Mouse (Mus musculus): Measurements from ENCODE around the gene Mpst. TPM values are rescaled to one million over a fixed set of nuclear protein-coding genes. Genes with fewer than 3 reads are reported as not detected.

Gene Mpst
- polyA plus RNA-seq, 1 experiment from 2014 or later: 2.3 TPM

GRCm38 (mm10) chr15:78378556-78378955 lies 27.7 kb upstream of the Mpst start:
- Histone ChIP-seq H3K9me3 (ENCODE audit: control insufficient read depth, low read length) (no peaks in the 10 kb centered on the region), H3K27me3 (ENCODE audit: control insufficient read depth, insufficient read depth, low read length) (no peaks in the 10 kb centered on the region), H3K36me3 (ENCODE audit: control insufficient read depth, insufficient read depth, low read length) (no peaks in the 10 kb centered on the region), H3K4me1 (ENCODE audit: control insufficient read depth, insufficient read depth, low read length) (no peaks in the 10 kb centered on the region), H3K9ac (ENCODE audit: low read length) (no peak overlapping the region), H3K4me3 (ENCODE audit: low read depth, low read length) (no peak overlapping the region), H3K4me2 (no peak overlapping the region), H3K27ac (ENCODE audit: low read depth, low read length) (no peak overlapping the region)
- whole genome bisulfite sequencing: 91% methylated on average over 10 of the region's 10 CpGs
- ATAC-seq (ENCODE audit: low FRiP score) (no peak), DNase-seq (ENCODE audit: low spot score, missing footprints) (no peak)

- WGBS: 89% methylated on average over 2 of the region's 2 CpGs
Observed at GRCm38 (mm10) chr15:78380208-78380607, 26.0 kb upstream of the Mpst start.

GRCm38 (mm10) chr15:78380741-78381140 lies 25.5 kb upstream of the Mpst start:
- H3K4me3 ChIP-seq (ENCODE audit: low read depth, low read length): no peak overlapping the region
- WGBS: 46% methylated on average over 4 of the region's 4 CpGs

More at GRCm38 (mm10) chr15:78380208-78380607, 26.0 kb upstream of the Mpst start:
- Histone ChIP-seq H3K4me2 (no peak overlapping the region), H3K9ac (ENCODE audit: low read length) (no peak overlapping the region), H3K27me3 (ENCODE audit: control insufficient read depth, insufficient read depth, low read length) (no peaks in the 10 kb centered on the region), H3K36me3 (ENCODE audit: control insufficient read depth, insufficient read depth, low read length) (no peaks in the 10 kb centered on the region), H3K27ac (ENCODE audit: low read depth, low read length) (no peak overlapping the region), H3K9me3 (ENCODE audit: control insufficient read depth, low read length) (no peaks in the 10 kb centered on the region), H3K4me1 (ENCODE audit: control insufficient read depth, insufficient read depth, low read length) (no peaks in the 10 kb centered on the region), H3K4me3 (ENCODE audit: low read depth, low read length) (no peak overlapping the region)
- ATAC-seq (ENCODE audit: low FRiP score) (no peak), DNase-seq (ENCODE audit: low spot score, missing footprints) (no peak)

GRCm38 (mm10) chr15:78382115-78382514 lies 24.1 kb upstream of the Mpst start:
- no peak overlapping the region for H3K9ac ChIP-seq (ENCODE audit: low read length)
- no peak for DNase-seq (ENCODE audit: low spot score, missing footprints)
- 67% methylated on average over 4 of the region's 4 CpGs for WGBS
- H3K4me1 ChIP-seq (ENCODE audit: control insufficient read depth, insufficient read depth, low read length): no peaks in the 10 kb centered on the region
- H3K27ac ChIP-seq (ENCODE audit: low read depth, low read length): no peak overlapping the region
- no peaks in the 10 kb centered on the region for H3K9me3 ChIP-seq (ENCODE audit: control insufficient read depth, low read length)
- ATAC-seq (ENCODE audit: low FRiP score): no peak
- no peak overlapping the region for H3K4me3 ChIP-seq (ENCODE audit: low read depth, low read length)
- H3K36me3 ChIP-seq (ENCODE audit: control insufficient read depth, insufficient read depth, low read length): no peaks in the 10 kb centered on the region
- no peak overlapping the region for H3K4me2 ChIP-seq
- no peaks in the 10 kb centered on the region for H3K27me3 ChIP-seq (ENCODE audit: control insufficient read depth, insufficient read depth, low read length)

More at GRCm38 (mm10) chr15:78380741-78381140, 25.5 kb upstream of the Mpst start:
- no peak for ATAC-seq (ENCODE audit: low FRiP score)
- Histone ChIP-seq H3K9me3 (ENCODE audit: control insufficient read depth, low read length) (no peaks in the 10 kb centered on the region), H3K27ac (ENCODE audit: low read depth, low read length) (no peak overlapping the region), H3K9ac (ENCODE audit: low read length) (no peak overlapping the region), H3K36me3 (ENCODE audit: control insufficient read depth, insufficient read depth, low read length) (no peaks in the 10 kb centered on the region), H3K4me2 (no peak overlapping the region), H3K4me1 (ENCODE audit: control insufficient read depth, insufficient read depth, low read length) (no peaks in the 10 kb centered on the region), H3K27me3 (ENCODE audit: control insufficient read depth, insufficient read depth, low read length) (no peaks in the 10 kb centered on the region)
- no peak for DNase-seq (ENCODE audit: low spot score, missing footprints)

- Histone ChIP-seq H3K9me3 (ENCODE audit: control insufficient read depth, low read length) (no peaks in the 10 kb centered on the region), H3K4me3 (ENCODE audit: low read depth, low read length) (no peak overlapping the region), H3K27ac (ENCODE audit: low read depth, low read length) (no peak overlapping the region), H3K4me2 (no peak overlapping the region), H3K36me3 (ENCODE audit: control insufficient read depth, insufficient read depth, low read length) (no peaks in the 10 kb centered on the region), H3K9ac (ENCODE audit: low read length) (no peak overlapping the region), H3K4me1 (ENCODE audit: control insufficient read depth, insufficient read depth, low read length) (no peaks in the 10 kb centered on the region), H3K27me3 (ENCODE audit: control insufficient read depth, insufficient read depth, low read length) (no peaks in the 10 kb centered on the region; the same call in 1 of the 2 replicates)
- ATAC-seq (ENCODE audit: low FRiP score) (no peak), DNase-seq (ENCODE audit: low spot score, missing footprints) (no peak)
- WGBS: 89% methylated on average over 11 of the region's 11 CpGs
Observed at GRCm38 (mm10) chr15:78383450-78384219, 22.6 kb upstream of the Mpst start.

- Histone ChIP-seq H3K4me3 (ENCODE audit: low read depth, low read length) (no peak overlapping the region), H3K4me2 (no peak overlapping the region), H3K9me3 (ENCODE audit: control insufficient read depth, low read length) (no peaks in the 10 kb centered on the region), H3K9ac (ENCODE audit: low read length) (no peak overlapping the region), H3K4me1 (ENCODE audit: control insufficient read depth, insufficient read depth, low read length) (no peaks in the 10 kb centered on the region), H3K27ac (ENCODE audit: low read depth, low read length) (no peak overlapping the region), H3K27me3 (ENCODE audit: control insufficient read depth, insufficient read depth, low read length) (no peaks in the 10 kb centered on the region; the same call in 1 of the 2 replicates), H3K36me3 (ENCODE audit: control insufficient read depth, insufficient read depth, low read length) (no peaks in the 10 kb centered on the region)
- no peak for ATAC-seq (ENCODE audit: low FRiP score)
- no peak for DNase-seq (ENCODE audit: low spot score, missing footprints)
- 80% methylated on average over 7 of the region's 7 CpGs for WGBS
Observed at GRCm38 (mm10) chr15:78384220-78385116, 21.7 kb upstream of the Mpst start.

GRCm38 (mm10) chr15:78385564-78385963 lies 20.7 kb upstream of the Mpst start:
- H3K27ac ChIP-seq (ENCODE audit: low read depth, low read length): no peak overlapping the region
- H3K4me1 ChIP-seq (ENCODE audit: control insufficient read depth, insufficient read depth, low read length): no peaks in the 10 kb centered on the region
- ATAC-seq (ENCODE audit: low FRiP score): no peak
- no peak overlapping the region for H3K4me2 ChIP-seq
- H3K36me3 ChIP-seq (ENCODE audit: control insufficient read depth, insufficient read depth, low read length): no peaks in the 10 kb centered on the region
- H3K4me3 ChIP-seq (ENCODE audit: low read depth, low read length): no peak overlapping the region
- H3K9ac ChIP-seq (ENCODE audit: low read length): no peak overlapping the region
- H3K9me3 ChIP-seq (ENCODE audit: control insufficient read depth, low read length): no peaks in the 10 kb centered on the region
- no peaks in the 10 kb centered on the region; the same call in 1 of the 2 replicates for H3K27me3 ChIP-seq (ENCODE audit: control insufficient read depth, insufficient read depth, low read length)
- no peak for DNase-seq (ENCODE audit: low spot score, missing footprints)
- 83% methylated on average over 1 of the region's 1 CpGs for WGBS

- Histone ChIP-seq H3K27ac (ENCODE audit: low read depth, low read length) (no peak overlapping the region), H3K27me3 (ENCODE audit: control insufficient read depth, insufficient read depth, low read length) (no peaks in the 10 kb centered on the region; the same call in 1 of the 2 replicates), H3K9me3 (ENCODE audit: control insufficient read depth, low read length) (no peaks in the 10 kb centered on the region), H3K4me3 (ENCODE audit: low read depth, low read length) (no peak overlapping the region), H3K36me3 (ENCODE audit: control insufficient read depth, insufficient read depth, low read length) (no peaks in the 10 kb centered on the region), H3K4me2 (no peak overlapping the region), H3K9ac (ENCODE audit: low read length) (no peak overlapping the region), H3K4me1 (ENCODE audit: control insufficient read depth, insufficient read depth, low read length) (no peaks in the 10 kb centered on the region)
- DNase-seq (ENCODE audit: low spot score, missing footprints) (no peak), ATAC-seq (ENCODE audit: low FRiP score) (no peak)
- 73% methylated on average over 3 of the region's 3 CpGs for WGBS
Observed at GRCm38 (mm10) chr15:78390855-78391254, 15.4 kb upstream of the Mpst start.

- no peak within 1 kb of the TSS for H3K9ac ChIP-seq (ENCODE audit: low read length)
- H3K4me1 ChIP-seq (ENCODE audit: control insufficient read depth, insufficient read depth, low read length): no peaks in the 10 kb centered on the region
- no peak within 1 kb of the TSS for H3K27ac ChIP-seq (ENCODE audit: low read depth, low read length)
- no peaks in the 10 kb centered on the region for H3K27me3 ChIP-seq (ENCODE audit: control insufficient read depth, insufficient read depth, low read length)
- WGBS: 87% methylated on average over 8 of the region's 8 CpGs
- ATAC-seq (ENCODE audit: low FRiP score) (no peak), DNase-seq (ENCODE audit: low spot score, missing footprints) (no peak)
- H3K9me3 ChIP-seq (ENCODE audit: control insufficient read depth, low read length): no peaks in the 10 kb centered on the region
- no peak within 1 kb of the TSS for H3K4me3 ChIP-seq (ENCODE audit: low read depth, low read length)
- H3K36me3 ChIP-seq (ENCODE audit: control insufficient read depth, insufficient read depth, low read length): no peaks in the 10 kb centered on the region
- no peak within 1 kb of the TSS for H3K4me2 ChIP-seq
Observed at GRCm38 (mm10) chr15:78395478-78395962, 10.7 kb upstream of the Mpst start, which contains the start of gene Tex33. Gene Tex33, minus strand, starts transcription at chr15:78395912.
